Mouse (Mus musculus) liver, postnatal 0 days (tissue): Measurements from ENCODE around the gene Itpr2. TPM values are rescaled to one million over a fixed set of nuclear protein-coding genes. Genes with fewer than 3 reads are reported as not detected.

Source experiments
- ATAC-seq: fragments of 200-750 bp; cut with Nextera tagmentation; 2 replicates; pipeline ENCODE4 v1.8.0; 2017; ENCODE audit warnings: mild to moderate bottlenecking, moderate library complexity
- DNase-seq: peaks from one replicate; pipeline ENCODE4 v3.0.0-alpha.2; 2016
- H3K27ac ChIP-seq: fragments of 300-500 bp; sonication (generic); 2 replicates; pipeline ENCODE4 v1.5.1; 2014; ENCODE audit warnings: antibody characterized with exemption, moderate library complexity, mild to moderate bottlenecking, low read depth
- H3K27me3 ChIP-seq: fragments of 300-500 bp; sonication (generic); 2 replicates; pipeline ENCODE4 v1.6.1; 2014; ENCODE audit warnings: low read length, control low read depth, mixed read lengths; ENCODE audit not compliant: insufficient read depth
- H3K36me3 ChIP-seq: fragments of 300-500 bp; sonication (generic); replicated peaks from 2 replicates; pipeline ENCODE4 v1.6.1; 2014; ENCODE audit warnings: mild to moderate bottlenecking, control low read depth, low read length, moderate library complexity, mixed read lengths; ENCODE audit not compliant: insufficient read depth
- H3K4me1 ChIP-seq: fragments of 300-500 bp; sonication (generic); 2 replicates; pipeline ENCODE4 v1.6.1; 2014; ENCODE audit warnings: antibody characterized with exemption, mild to moderate bottlenecking, control low read depth; ENCODE audit not compliant: insufficient read depth
- H3K4me2 ChIP-seq: fragments of 300-500 bp; sonication (generic); 2 replicates; pipeline ENCODE4 v1.6.1; 2014; ENCODE audit warnings: low read depth, mild to moderate bottlenecking, low read length, moderate library complexity, mixed read lengths
- H3K4me3 ChIP-seq: fragments of 300-500 bp; sonication (generic); 2 replicates; pipeline ENCODE4 v1.5.1; 2014; ENCODE audit warnings: low read depth, low read length
- H3K9ac ChIP-seq: fragments of 300-500 bp; sonication (generic); replicated peaks from 2 replicates; pipeline ENCODE4 v1.6.1; 2014; ENCODE audit warnings: mild to moderate bottlenecking, moderate library complexity
- H3K9me3 ChIP-seq: fragments of 300-500 bp; sonication (generic); 2 replicates; pipeline ENCODE4 v1.6.1; 2016; ENCODE audit warnings: mild to moderate bottlenecking, control low read depth, low read length, mixed read lengths
- CTCF ChIP-seq: sonication (generic); IDR thresholded peaks from 2 replicates; pipeline ENCODE4 v1.5.1; 2016; ENCODE audit warnings: antibody characterized with exemption, low read depth
- EP300 ChIP-seq: IDR thresholded peaks from 2 replicates; pipeline ENCODE4 v1.6.1; 2016; ENCODE audit warnings: antibody characterized with exemption, low read depth, mild to moderate bottlenecking
- WGBS: fragments of 180-500 bp; shearing (Covaris S2); extraction: QIAGEN DNeasy Blood & Tissue Kit; methylation state at CpG from one replicate; pipeline ENCODE4 v1.1.7; 2014; ENCODE audit not compliant: insufficient replicate concordance; 5-methylcytosine and 5-hydroxymethylcytosine counted together
- polyA plus RNA-seq: library from polyadenylated mRNA; unstranded; fragments of >200 nt; fragmentation: Nextera tagmentation; extraction: Ambion mirVana; gene quantifications from 2 replicates; pipeline ENCODE4 v1.2.1, GENCODE M21; 2015

The Itpr2 gene
- polyA plus RNA-seq, 1 experiment from 2014 or later = 13.8 TPM

- no peaks in the 10 kb centered on the region for H3K27me3 ChIP-seq
- no peaks in the 10 kb centered on the region; the same call in 1 of the 2 replicates for H3K9me3 ChIP-seq
- H3K27ac ChIP-seq = no peak overlapping the region
- 66% methylated on average over 6 of the region's 6 CpGs for WGBS
- no peaks in the 10 kb centered on the region for H3K4me1 ChIP-seq
- H3K4me3 ChIP-seq = no peak overlapping the region
- H3K36me3 ChIP-seq = peaks cover 32% of the 10 kb centered on the region
- H3K4me2 ChIP-seq = no peak overlapping the region
- no peak for DNase-seq
- no peak overlapping the region for H3K9ac ChIP-seq
- peak; percentile 40; the same call in 1 of the 2 replicates for ATAC-seq
- TF ChIP-seq CTCF (no peak), EP300 (no peak)
These were observed 185.6 kb downstream of the Itpr2 start for GRCm38 (mm10) chr6:146316415-146316814.

GRCm38 (mm10) chr6:146315153-146315552 lies 186.9 kb downstream of the Itpr2 start:
- DNase-seq (no peak), ATAC-seq (no peak)
- no peaks in the 10 kb centered on the region for H3K27me3 ChIP-seq
- H3K4me3 ChIP-seq = no peak overlapping the region
- no peak overlapping the region for H3K4me2 ChIP-seq
- peaks cover 33% of the 10 kb centered on the region for H3K36me3 ChIP-seq
- TF ChIP-seq CTCF (no peak), EP300 (no peak)
- WGBS = 80% methylated on average over 8 of the region's 8 CpGs
- H3K4me1 ChIP-seq = no peaks in the 10 kb centered on the region
- no peak overlapping the region for H3K27ac ChIP-seq
- no peaks in the 10 kb centered on the region; the same call in 1 of the 2 replicates for H3K9me3 ChIP-seq
- H3K9ac ChIP-seq = no peak overlapping the region

DNA sequence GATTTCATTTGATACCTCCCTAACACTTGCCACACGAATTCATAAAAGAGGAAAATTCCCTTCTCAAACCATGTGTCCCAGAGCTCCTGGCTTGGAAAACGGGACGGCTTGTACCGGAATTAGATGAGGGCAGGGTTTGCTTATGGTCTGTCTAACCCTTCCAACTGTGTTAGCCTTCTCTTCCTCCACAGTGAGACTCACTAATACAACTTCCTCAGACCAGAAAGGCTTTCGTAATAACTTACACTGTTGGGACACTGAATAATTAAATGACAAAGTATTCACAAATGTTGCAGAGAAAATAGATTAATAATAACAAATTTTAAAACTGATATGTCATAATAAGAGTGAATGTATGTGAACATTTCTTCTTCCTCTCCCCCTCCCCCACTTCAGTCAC lies 187.7 kb downstream of the Itpr2 start:
- 72% methylated on average over 5 of the region's 5 CpGs for WGBS
- H3K4me3 ChIP-seq = no peak overlapping the region
- no peak overlapping the region for H3K4me2 ChIP-seq
- H3K9me3 ChIP-seq = no peaks in the 10 kb centered on the region; the same call in 1 of the 2 replicates
- TF ChIP-seq EP300 (no peak), CTCF (no peak)
- peaks cover 34% of the 10 kb centered on the region for H3K36me3 ChIP-seq
- H3K27me3 ChIP-seq = no peaks in the 10 kb centered on the region
- H3K4me1 ChIP-seq = no peaks in the 10 kb centered on the region
- no peak overlapping the region for H3K27ac ChIP-seq
- no peak overlapping the region for H3K9ac ChIP-seq
- DNase-seq (no peak), ATAC-seq (no peak)

GRCm38 (mm10) chr6:146313396-146313795 lies 188.6 kb downstream of the Itpr2 start:
- Histone ChIP-seq H3K4me2 (no peak overlapping the region), H3K36me3 (peaks cover 30% of the 10 kb centered on the region), H3K4me1 (no peaks in the 10 kb centered on the region), H3K27me3 (no peaks in the 10 kb centered on the region), H3K27ac (no peak overlapping the region), H3K9ac (no peak overlapping the region), H3K4me3 (no peak overlapping the region), H3K9me3 (no peaks in the 10 kb centered on the region; the same call in 1 of the 2 replicates)
- no peak for ATAC-seq
- 65% methylated on average over 4 of the region's 4 CpGs for WGBS
- TF ChIP-seq EP300 = no peak
- no peak for TF ChIP-seq CTCF
- no peak for DNase-seq

DNA sequence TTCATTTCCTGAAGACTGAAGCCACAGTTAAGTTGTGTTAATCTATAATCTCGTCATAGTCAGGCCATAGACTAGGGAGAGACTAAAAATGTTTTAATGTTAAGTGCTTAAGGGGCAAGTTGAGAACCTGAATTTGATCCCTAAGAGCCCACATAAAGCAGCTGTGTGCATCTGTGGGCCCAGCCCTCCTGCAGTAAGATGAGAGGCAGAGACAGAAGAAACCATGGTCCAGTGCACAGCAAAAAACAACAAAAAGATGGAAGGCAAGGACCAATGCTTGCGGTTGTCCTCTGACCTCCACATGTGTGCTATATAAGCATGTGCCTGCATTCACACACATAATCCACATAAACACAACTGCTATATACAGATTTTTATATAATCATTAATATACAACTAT lies 191.8 kb downstream of the Itpr2 start:
- no peak overlapping the region for H3K9ac ChIP-seq
- H3K27me3 ChIP-seq = no peaks in the 10 kb centered on the region
- no peaks in the 10 kb centered on the region for H3K4me1 ChIP-seq
- TF ChIP-seq CTCF (no peak), EP300 (no peak)
- H3K36me3 ChIP-seq = peaks cover 16% of the 10 kb centered on the region
- 70% methylated on average over 2 of the region's 2 CpGs for WGBS
- H3K9me3 ChIP-seq = no peaks in the 10 kb centered on the region
- H3K4me3 ChIP-seq = no peak overlapping the region
- DNase-seq (no peak), ATAC-seq (no peak)
- no peak overlapping the region for H3K27ac ChIP-seq
- H3K4me2 ChIP-seq = no peak overlapping the region

DNA sequence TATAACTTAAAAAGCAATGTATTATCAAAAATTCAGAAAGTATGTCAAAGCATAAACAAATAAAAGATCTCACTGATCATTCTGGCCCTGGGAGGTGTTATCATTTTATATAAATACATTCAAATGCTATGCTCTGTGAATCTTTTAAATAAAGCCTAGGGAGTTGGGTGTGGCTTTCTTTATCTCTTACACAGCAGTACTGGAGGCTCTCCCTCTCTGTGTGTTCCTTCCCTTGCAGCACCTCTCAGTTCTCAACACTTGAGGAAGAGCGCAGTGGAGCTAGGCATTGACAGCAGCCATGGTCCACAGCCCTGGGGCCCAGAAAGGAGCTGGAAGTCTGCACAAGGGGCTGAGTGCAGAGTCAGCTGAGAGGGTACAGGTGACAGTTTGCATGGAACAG lies 192.7 kb downstream of the Itpr2 start:
- no peaks in the 10 kb centered on the region for H3K9me3 ChIP-seq
- no peak overlapping the region for H3K9ac ChIP-seq
- no peak for ATAC-seq
- H3K4me1 ChIP-seq = no peaks in the 10 kb centered on the region
- H3K36me3 ChIP-seq = peaks cover 16% of the 10 kb centered on the region; the same call in 1 of the 2 replicates
- H3K27ac ChIP-seq = no peak overlapping the region
- H3K4me2 ChIP-seq = no peak overlapping the region
- WGBS = 61% methylated on average over 1 of the region's 1 CpGs
- no peak for DNase-seq
- no peak for TF ChIP-seq CTCF
- no peak for TF ChIP-seq EP300
- no peak overlapping the region for H3K4me3 ChIP-seq
- no peaks in the 10 kb centered on the region for H3K27me3 ChIP-seq

GRCm38 (mm10) chr6:146305995-146306394 lies 196.0 kb downstream of the Itpr2 start:
- Histone ChIP-seq H3K27ac (no peak overlapping the region), H3K4me1 (no peaks in the 10 kb centered on the region), H3K9me3 (no peaks in the 10 kb centered on the region), H3K4me3 (no peak overlapping the region), H3K27me3 (no peaks in the 10 kb centered on the region), H3K36me3 (peaks cover 6% of the 10 kb centered on the region; the same call in 1 of the 2 replicates), H3K4me2 (no peak overlapping the region), H3K9ac (no peak overlapping the region)
- WGBS = 36% methylated on average over 3 of the region's 3 CpGs
- ATAC-seq (no peak), DNase-seq (no peak)
- TF ChIP-seq CTCF = no peak
- no peak for TF ChIP-seq EP300
